In genomic region chrX:159043432-159043831, GRCm38 (mm10) we compare ENCODE assay signal across 7 mouse cellular contexts.
DNase-seq lines count a peak whose midpoint lies in the region.

No protein-coding gene starts in this region.

- DNase-seq in right cerebral cortex, adult 2 months (ENCODE audit: low spot score in 2 of 2) = peak; percentile 10 to 36
- no peak for DNase-seq in right cerebral cortex, postnatal 25 days
- peak; percentile 51 for DNase-seq in adrenal gland, adult 8-10 months
- DNase-seq in frontal cortex, postnatal 36 days (ENCODE audit: low spot score in 2 of 2) = peak; percentile 23 to 24
- DNase-seq in kidney, postnatal 10 days = peak; percentile 84
- DNase-seq in lung, postnatal 10 days = peak; percentile 75
- DNase-seq in spleen, postnatal 14 days (ENCODE audit: low spot score in 2 of 2) = peak; percentile 24 to 48
